Mouse (Mus musculus) stomach, embryonic 15.5 days (tissue): ENCODE data around the gene Trp53rka. TPM values are rescaled to one million over a fixed set of nuclear protein-coding genes. Genes with fewer than 3 reads are reported as not detected.

Source experiments
- ATAC-seq: fragments of 200-750 bp; cut with Nextera tagmentation; 2 replicates; pipeline ENCODE4 v1.8.0; 2017; ENCODE audit warnings: low read depth, moderate number of reproducible peaks, moderate TSS enrichment; ENCODE audit not compliant: insufficient read depth, low FRiP score
- H3K27ac ChIP-seq: fragments of 300-500 bp; sonication (generic); 2 replicates; pipeline ENCODE4 v1.5.1; 2015; ENCODE audit warnings: mild to moderate bottlenecking, inconsistent platforms
- H3K27me3 ChIP-seq: fragments of 300-500 bp; sonication (generic); replicated peaks from 2 replicates; pipeline ENCODE4 v1.6.1; 2015; ENCODE audit warnings: inconsistent platforms
- H3K36me3 ChIP-seq: fragments of 300-500 bp; sonication (generic); 2 replicates; pipeline ENCODE4 v1.6.1; 2015; ENCODE audit warnings: inconsistent platforms
- H3K4me1 ChIP-seq: fragments of 300-500 bp; sonication (generic); 2 replicates; pipeline ENCODE4 v1.6.1; 2015; ENCODE audit warnings: inconsistent platforms
- H3K4me2 ChIP-seq: fragments of 300-500 bp; sonication (generic); 2 replicates; pipeline ENCODE4 v1.6.1; 2015; ENCODE audit warnings: mild to moderate bottlenecking, inconsistent platforms
- H3K4me3 ChIP-seq: fragments of 300-500 bp; sonication (generic); replicated peaks from 2 replicates; pipeline ENCODE4 v1.5.1; 2015; ENCODE audit warnings: inconsistent platforms
- H3K9ac ChIP-seq: fragments of 300-500 bp; sonication (generic); 2 replicates; pipeline ENCODE4 v1.6.1; 2015; ENCODE audit warnings: inconsistent platforms
- H3K9me3 ChIP-seq: fragments of 300-500 bp; sonication (generic); 2 replicates; pipeline ENCODE4 v1.6.1; 2016; ENCODE audit warnings: inconsistent platforms
- WGBS: fragments of 180-500 bp; shearing (Covaris S2); methylation state at CpG from one replicate; pipeline ENCODE4 v1.1.7; 2015; 5-methylcytosine and 5-hydroxymethylcytosine counted together
- polyA plus RNA-seq: library from polyadenylated mRNA; unstranded; fragments of >200 nt; fragmentation: Nextera tagmentation; extraction: Ambion mirVana; gene quantifications from 2 replicates; pipeline ENCODE4 v1.2.1, GENCODE M21; 2015

The Trp53rka gene
- polyA plus RNA-seq, 1 experiment from 2014 or later = 32.8 TPM

DNA sequence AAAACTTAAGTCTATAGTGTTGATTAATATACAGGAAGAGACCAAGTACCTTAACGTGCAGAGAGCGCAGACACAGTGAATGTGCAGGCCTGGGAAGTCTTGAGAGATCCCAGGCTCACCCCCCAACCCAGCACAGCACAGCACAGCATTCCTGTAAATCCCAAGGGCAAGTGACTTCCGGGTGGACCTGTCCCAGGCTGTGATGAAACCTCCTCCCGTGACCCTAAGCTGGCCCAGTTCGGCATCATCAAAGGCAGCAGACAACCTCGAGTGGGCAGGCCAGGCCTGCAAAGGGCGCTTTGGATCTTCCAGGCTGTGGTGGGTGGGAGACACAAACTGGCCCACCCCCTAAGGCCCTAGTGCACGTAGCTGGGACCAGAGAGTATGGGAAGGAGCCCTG is 11.1 kb downstream of the Trp53rka start:
- WGBS = 59% methylated on average over 8 of the region's 8 CpGs
- Histone ChIP-seq H3K9ac (no peak overlapping the region), H3K9me3 (no peaks in the 10 kb centered on the region), H3K27ac (no peak overlapping the region), H3K27me3 (no peaks in the 10 kb centered on the region), H3K4me1 (no peaks in the 10 kb centered on the region), H3K36me3 (no peaks in the 10 kb centered on the region), H3K4me2 (no peak overlapping the region), H3K4me3 (no peak overlapping the region)
- no peak for ATAC-seq

GRCm38 (mm10) chr2:165475850-165476249 is 17.3 kb downstream of the Trp53rka start:
- Histone ChIP-seq H3K27me3 (peaks cover 31% of the 10 kb centered on the region; the same call in 1 of the 2 replicates), H3K9ac (no peak overlapping the region), H3K36me3 (no peaks in the 10 kb centered on the region), H3K27ac (no peak overlapping the region), H3K4me1 (no peaks in the 10 kb centered on the region), H3K4me3 (no peak overlapping the region), H3K9me3 (no peaks in the 10 kb centered on the region), H3K4me2 (no peak overlapping the region)
- WGBS = 74% methylated on average over 5 of the region's 5 CpGs
- ATAC-seq = no peak

DNA sequence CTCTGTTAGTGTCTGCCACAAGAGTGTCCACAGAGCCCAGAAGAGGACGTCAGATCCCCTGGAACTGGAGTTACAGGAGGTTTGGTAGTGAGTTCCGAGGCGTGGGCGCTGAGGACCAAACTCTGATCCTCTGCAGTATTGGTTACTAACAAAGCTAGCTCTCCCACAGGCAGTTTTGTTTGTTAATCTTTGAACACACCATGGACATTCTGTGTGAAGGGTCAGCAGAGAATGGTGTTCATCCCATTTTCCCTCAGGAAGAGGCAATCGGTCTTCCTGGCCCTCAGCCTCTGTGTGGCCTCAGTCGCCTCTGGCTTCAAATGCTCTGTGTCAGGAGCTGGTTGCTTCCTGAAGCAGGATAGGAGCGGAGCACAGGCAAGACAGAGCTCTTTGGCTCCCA is 17.7 kb downstream of the Trp53rka start:
- Histone ChIP-seq H3K9me3 (no peaks in the 10 kb centered on the region), H3K4me3 (no peak overlapping the region), H3K36me3 (no peaks in the 10 kb centered on the region), H3K4me1 (no peaks in the 10 kb centered on the region), H3K27me3 (peaks cover 31% of the 10 kb centered on the region; the same call in 1 of the 2 replicates), H3K4me2 (no peak overlapping the region), H3K9ac (no peak overlapping the region), H3K27ac (no peak overlapping the region)
- ATAC-seq = no peak
- 75% methylated on average over 7 of the region's 7 CpGs for WGBS

DNA sequence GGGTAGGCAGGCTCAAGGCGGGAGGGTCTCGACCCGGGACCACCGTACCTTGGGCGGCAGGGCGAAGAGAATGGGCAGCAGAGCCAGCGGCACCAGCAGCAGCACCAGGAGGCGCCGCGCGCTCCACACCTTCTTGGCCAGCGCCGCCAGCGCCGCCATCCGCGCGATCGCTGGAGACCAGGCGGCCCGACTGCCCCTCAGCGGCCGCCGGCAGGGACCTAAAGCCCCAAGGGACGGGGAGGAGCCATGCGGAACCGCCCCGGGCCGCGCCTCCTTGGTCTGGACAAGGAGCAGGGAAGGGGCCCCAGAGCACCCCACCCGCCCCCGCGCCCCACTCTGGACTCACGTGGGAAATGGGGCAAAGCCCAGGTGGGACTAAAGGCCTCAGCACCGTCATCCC is 20.1 kb downstream of the Trp53rka start, which contains the start of gene Slc13a3:
TSS of gene Slc13a3 (minus strand) at position 228 of the 400 bp plus-strand sequence.
- H3K4me3 ChIP-seq = peak within 1 kb of the TSS; percentile 10; the same call in 1 of the 2 replicates
- 0 out of 2 replicates have a peak, but pooled peaks have one; percentile 26 for ATAC-seq
- 4% methylated on average over 35 of the region's 35 CpGs for WGBS

GRCm38 (mm10) chr2:165471943-165472342 is 21.2 kb downstream of the Trp53rka start:
- Histone ChIP-seq H3K9me3 (no peaks in the 10 kb centered on the region), H3K4me3 (no peak overlapping the region), H3K27me3 (peaks cover 31% of the 10 kb centered on the region; the same call in 1 of the 2 replicates), H3K27ac (no peak overlapping the region), H3K4me1 (no peaks in the 10 kb centered on the region), H3K4me2 (no peak overlapping the region), H3K36me3 (no peaks in the 10 kb centered on the region), H3K9ac (no peak overlapping the region)
- ATAC-seq = no peak
- 62% methylated on average over 11 of the region's 11 CpGs for WGBS

More for the DNA sequence above, 20.1 kb downstream of the Trp53rka start, which contains the start of gene Slc13a3:
- H3K27ac ChIP-seq = no peak within 1 kb of the TSS
- no peaks in the 10 kb centered on the region for H3K4me1 ChIP-seq
- no peak within 1 kb of the TSS for H3K9ac ChIP-seq
- no peaks in the 10 kb centered on the region for H3K9me3 ChIP-seq
- H3K27me3 ChIP-seq = peaks cover 31% of the 10 kb centered on the region; the same call in 1 of the 2 replicates
- H3K36me3 ChIP-seq = no peaks in the 10 kb centered on the region
- H3K4me2 ChIP-seq = peak within 1 kb of the TSS; percentile 44

DNA sequence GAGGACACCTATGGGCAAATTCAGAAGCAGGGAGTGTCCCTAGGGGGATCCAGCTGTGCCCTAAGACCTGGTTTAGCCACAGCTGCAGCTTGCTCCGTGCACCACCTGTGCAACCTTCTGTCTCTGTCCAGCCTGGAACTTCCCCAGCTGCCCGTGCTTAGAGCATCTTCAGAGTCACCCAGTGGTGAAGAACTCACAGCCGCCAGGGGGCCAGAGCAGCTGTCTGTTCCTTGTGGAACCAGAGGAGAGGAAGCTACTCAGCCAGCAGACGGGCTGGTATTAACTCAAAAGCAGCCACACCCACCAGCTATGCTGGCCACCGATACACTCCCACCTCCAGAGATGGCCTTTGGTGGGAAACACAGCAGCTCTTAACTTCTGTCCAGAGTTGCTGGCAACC is 23.0 kb downstream of the Trp53rka start:
- no peaks in the 10 kb centered on the region for H3K36me3 ChIP-seq
- H3K27me3 ChIP-seq = peaks cover 31% of the 10 kb centered on the region; the same call in 1 of the 2 replicates
- ATAC-seq = no peak
- H3K4me1 ChIP-seq = no peaks in the 10 kb centered on the region
- H3K4me3 ChIP-seq = no peak overlapping the region
- WGBS = 23% methylated on average over 5 of the region's 5 CpGs
- H3K9ac ChIP-seq = no peak overlapping the region
- H3K27ac ChIP-seq = no peak overlapping the region
- no peak overlapping the region for H3K4me2 ChIP-seq
- no peaks in the 10 kb centered on the region for H3K9me3 ChIP-seq

- no peaks in the 10 kb centered on the region for H3K9me3 ChIP-seq
These were observed 25.2 kb downstream of the Trp53rka start for GRCm38 (mm10) chr2:165467824-165468452.

GRCm38 (mm10) chr2:165459663-165460062 is 33.5 kb downstream of the Trp53rka start:
- Histone ChIP-seq H3K36me3 (no peaks in the 10 kb centered on the region), H3K4me2 (no peak overlapping the region), H3K4me1 (no peaks in the 10 kb centered on the region), H3K9me3 (no peaks in the 10 kb centered on the region), H3K27ac (no peak overlapping the region), H3K4me3 (no peak overlapping the region), H3K9ac (no peak overlapping the region), H3K27me3 (no peaks in the 10 kb centered on the region)
- 16% methylated on average over 7 of the region's 7 CpGs for WGBS
- no peak for ATAC-seq

More at GRCm38 (mm10) chr2:165467824-165468452, 25.2 kb downstream of the Trp53rka start:
- H3K4me1 ChIP-seq = no peaks in the 10 kb centered on the region
- H3K27me3 ChIP-seq = peaks cover 19% of the 10 kb centered on the region; the same call in 1 of the 2 replicates
- H3K9ac ChIP-seq = no peak overlapping the region
- no peak for ATAC-seq
- H3K27ac ChIP-seq = no peak overlapping the region
- WGBS = 55% methylated on average over 15 of the region's 15 CpGs
- H3K4me3 ChIP-seq = no peak overlapping the region
- no peaks in the 10 kb centered on the region for H3K36me3 ChIP-seq
- no peak overlapping the region for H3K4me2 ChIP-seq

DNA sequence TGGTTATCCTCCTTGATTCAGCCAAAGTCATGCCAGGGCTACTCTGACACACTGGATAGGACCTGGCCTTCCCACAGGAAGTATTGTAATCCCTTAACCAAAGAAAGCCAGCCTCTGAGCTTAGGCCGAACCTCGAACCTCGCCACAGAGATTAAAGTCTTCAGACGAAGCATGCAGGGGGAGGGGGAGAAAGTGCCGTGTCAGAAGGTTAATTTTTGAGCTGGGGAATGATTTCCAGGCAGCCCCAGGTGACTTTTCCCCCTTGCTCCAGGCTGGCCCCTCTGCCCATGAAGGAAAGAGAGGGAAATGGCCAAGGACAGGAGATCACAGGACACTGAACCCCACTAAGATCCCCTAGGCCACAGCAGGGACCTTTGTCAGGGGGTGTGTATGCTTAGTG is 34.9 kb downstream of the Trp53rka start:
- no peak for ATAC-seq
- Histone ChIP-seq H3K4me1 (no peaks in the 10 kb centered on the region), H3K4me2 (no peak overlapping the region), H3K27ac (no peak overlapping the region), H3K4me3 (no peak overlapping the region), H3K27me3 (no peaks in the 10 kb centered on the region), H3K36me3 (no peaks in the 10 kb centered on the region), H3K9me3 (no peaks in the 10 kb centered on the region), H3K9ac (no peak overlapping the region)
- WGBS = 58% methylated on average over 5 of the region's 5 CpGs

DNA sequence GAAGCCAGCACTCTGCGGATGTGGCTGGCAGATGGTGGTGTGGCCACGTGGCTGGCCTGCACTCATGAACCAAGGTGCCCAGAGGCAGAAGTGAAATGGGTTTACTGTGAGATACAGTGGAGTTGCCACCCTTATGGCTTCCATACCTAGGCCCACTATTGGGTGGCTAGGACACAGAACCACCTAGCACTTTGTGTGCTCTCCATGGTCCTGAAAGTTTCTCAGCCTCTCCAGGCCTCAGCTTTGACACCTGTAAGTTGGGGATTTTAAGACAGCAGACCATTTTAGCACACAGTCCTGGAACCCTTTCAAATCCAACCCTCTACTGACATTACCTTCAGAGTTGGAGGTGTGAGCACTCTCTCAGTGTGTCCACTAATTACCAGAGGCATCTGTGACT is 36.4 kb downstream of the Trp53rka start:
- no peak overlapping the region for H3K27ac ChIP-seq
- H3K27me3 ChIP-seq = no peaks in the 10 kb centered on the region
- 58% methylated on average over 2 of the region's 2 CpGs for WGBS
- no peaks in the 10 kb centered on the region for H3K4me1 ChIP-seq
- H3K9me3 ChIP-seq = no peaks in the 10 kb centered on the region
- ATAC-seq = no peak
- H3K9ac ChIP-seq = no peak overlapping the region
- H3K36me3 ChIP-seq = no peaks in the 10 kb centered on the region
- H3K4me3 ChIP-seq = no peak overlapping the region
- H3K4me2 ChIP-seq = no peak overlapping the region

DNA sequence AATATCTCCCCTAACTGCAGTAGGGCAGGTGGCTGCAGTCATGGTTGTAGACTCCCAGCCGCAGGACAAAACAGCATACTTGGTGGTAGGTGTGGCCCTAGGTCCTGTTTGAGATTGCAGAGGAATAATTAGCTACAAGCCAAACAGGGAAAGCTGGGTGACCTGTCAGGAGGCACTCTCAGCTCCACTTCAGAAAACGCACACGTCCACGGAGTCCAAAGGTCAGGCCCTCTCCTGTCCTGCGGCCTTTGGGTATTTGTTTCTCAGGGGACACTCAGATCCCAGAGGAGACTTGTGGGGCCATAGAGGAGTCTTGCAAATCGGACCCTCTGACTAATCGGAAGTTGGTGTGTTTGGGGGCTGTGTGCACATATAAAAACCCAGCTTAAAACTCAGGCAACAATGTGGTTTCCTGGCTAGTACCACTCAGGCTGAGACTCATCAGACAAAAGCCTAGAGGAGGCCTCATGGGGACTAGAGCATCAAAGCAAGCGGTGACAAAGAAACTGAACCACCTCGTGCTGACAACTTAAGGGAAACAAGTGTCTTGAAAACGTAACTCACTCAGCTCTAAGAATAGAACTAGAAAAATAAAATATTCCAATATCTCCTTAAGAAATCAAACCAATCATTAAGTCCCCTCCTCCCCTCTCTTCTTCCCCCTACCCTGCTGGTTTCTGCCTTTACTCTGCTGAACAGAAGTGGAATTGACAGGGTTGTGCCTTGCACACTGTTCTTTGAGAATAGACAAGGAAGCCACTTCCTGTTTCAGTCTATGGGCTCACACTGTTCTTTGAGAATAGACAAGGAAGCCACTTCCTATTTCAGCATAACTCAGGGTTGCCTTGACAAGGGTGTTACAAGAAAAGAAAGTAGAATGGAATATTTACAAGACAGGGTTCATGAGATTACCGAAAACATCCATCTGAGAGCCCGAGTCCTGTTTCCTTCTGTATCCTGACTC is 40.1 kb downstream of the Trp53rka start:
- no peak for ATAC-seq
- no peak overlapping the region for H3K4me3 ChIP-seq
- no peaks in the 10 kb centered on the region for H3K27me3 ChIP-seq
- no peaks in the 10 kb centered on the region for H3K4me1 ChIP-seq
- 72% methylated on average over 12 of the region's 12 CpGs for WGBS
- no peaks in the 10 kb centered on the region for H3K36me3 ChIP-seq
- no peaks in the 10 kb centered on the region for H3K9me3 ChIP-seq
- H3K27ac ChIP-seq = no peak overlapping the region
- H3K9ac ChIP-seq = no peak overlapping the region
- no peak overlapping the region for H3K4me2 ChIP-seq

DNA sequence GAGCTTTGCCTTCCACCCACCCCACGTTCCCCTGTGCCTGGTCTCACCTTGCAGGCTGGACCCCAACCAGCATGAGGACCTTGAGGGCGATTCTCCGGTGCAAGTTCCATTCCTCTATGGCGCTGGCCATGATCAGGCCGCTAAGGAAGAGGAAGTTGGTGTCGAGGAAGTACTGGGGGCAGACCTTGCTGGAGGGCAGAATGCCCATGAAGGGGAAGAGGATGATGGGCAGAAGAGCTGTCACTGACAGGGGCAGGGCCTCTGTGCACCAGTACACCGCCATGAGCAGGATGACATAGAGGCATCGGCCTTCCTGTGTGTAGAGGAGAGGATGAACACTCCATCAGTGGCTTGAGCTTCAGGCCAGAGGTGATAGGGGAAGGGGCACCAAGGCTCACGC is 44.6 kb downstream of the Trp53rka start:
- no peak overlapping the region for H3K9ac ChIP-seq
- H3K27ac ChIP-seq = no peak overlapping the region
- H3K36me3 ChIP-seq = no peaks in the 10 kb centered on the region
- no peaks in the 10 kb centered on the region for H3K4me1 ChIP-seq
- no peak for ATAC-seq
- H3K4me3 ChIP-seq = no peak overlapping the region
- no peaks in the 10 kb centered on the region for H3K9me3 ChIP-seq
- no peak overlapping the region for H3K4me2 ChIP-seq
- 80% methylated on average over 9 of the region's 9 CpGs for WGBS
- no peaks in the 10 kb centered on the region for H3K27me3 ChIP-seq
